Mouse (Mus musculus): ENCODE measurements around the gene Otud7b. TPM values are rescaled to one million over a fixed set of nuclear protein-coding genes. Genes with fewer than 3 reads are reported as not detected.

Gene Otud7b
- polyA plus RNA-seq, 1 experiment from 2014 or later, result 11.3 TPM

- Histone ChIP-seq H3K4me2 (ENCODE audit: low read depth, low read length, severe bottlenecking) (peak overlapping the region; percentile 64), H3K9me3 (ENCODE audit: control insufficient read depth, low read length) (no peaks in the 10 kb centered on the region), H3K4me1 (replicated peaks; ENCODE audit: control insufficient read depth, insufficient read depth, low read length) (peaks cover 5% of the 10 kb centered on the region; the same call in 1 of the 2 replicates), H3K27ac (ENCODE audit: low read depth, low read length) (no peak overlapping the region), H3K36me3 (ENCODE audit: control insufficient read depth, insufficient read depth, low read length) (no peaks in the 10 kb centered on the region), H3K9ac (ENCODE audit: low read length) (peak overlapping the region; percentile 84), H3K4me3 (ENCODE audit: low read depth, low read length) (peak overlapping the region; percentile 88), H3K27me3 (ENCODE audit: control insufficient read depth, insufficient read depth, low read length) (no peaks in the 10 kb centered on the region)
- DNase-seq (ENCODE audit: low spot score) (no peak), ATAC-seq (replicated peaks; ENCODE audit: low FRiP score) (peak; percentile 16; the same call in 1 of the 2 replicates)
- 11% methylated on average over 10 of the region's 10 CpGs for WGBS
Measured at GRCm38 (mm10) chr3:96105232-96105747, 963 bp downstream of the Otud7b start.

GRCm38 (mm10) chr3:96106151-96106550 is 1.8 kb downstream of the Otud7b start:
- Histone ChIP-seq H3K9ac (ENCODE audit: low read length) (no peak overlapping the region), H3K36me3 (ENCODE audit: control insufficient read depth, insufficient read depth, low read length) (no peaks in the 10 kb centered on the region), H3K4me2 (ENCODE audit: low read depth, low read length, severe bottlenecking) (no peak overlapping the region), H3K4me1 (replicated peaks; ENCODE audit: control insufficient read depth, insufficient read depth, low read length) (peaks cover 5% of the 10 kb centered on the region; the same call in 1 of the 2 replicates), H3K4me3 (ENCODE audit: low read depth, low read length) (no peak overlapping the region), H3K27me3 (ENCODE audit: control insufficient read depth, insufficient read depth, low read length) (no peaks in the 10 kb centered on the region), H3K9me3 (ENCODE audit: control insufficient read depth, low read length) (no peaks in the 10 kb centered on the region), H3K27ac (ENCODE audit: low read depth, low read length) (no peak overlapping the region)
- DNase-seq (ENCODE audit: low spot score) (no peak), ATAC-seq (replicated peaks; ENCODE audit: low FRiP score) (no peak)
- WGBS, result 87% methylated on average over 4 of the region's 4 CpGs

DNA sequence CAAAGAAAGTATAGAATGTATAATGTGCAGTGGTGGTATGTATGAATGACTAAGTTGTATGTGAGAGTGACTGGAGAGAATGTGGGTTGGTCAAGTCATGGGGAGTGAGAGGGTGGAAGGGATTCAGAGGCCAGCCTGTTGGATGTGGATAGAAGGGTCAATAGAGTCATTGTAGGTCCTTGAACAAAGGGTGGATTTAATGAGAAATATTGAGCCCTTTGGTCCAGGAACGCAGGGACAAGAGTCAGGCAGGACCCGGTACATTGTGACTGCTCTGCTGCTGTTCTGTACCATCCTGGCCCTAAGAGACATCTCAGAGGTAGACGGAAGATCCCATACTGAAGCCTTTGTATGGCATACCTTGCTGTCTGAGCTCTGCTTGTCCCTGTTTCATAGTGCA is 4.0 kb downstream of the Otud7b start:
- H3K9me3 ChIP-seq (ENCODE audit: control insufficient read depth, low read length), result no peaks in the 10 kb centered on the region
- no peak overlapping the region for H3K9ac ChIP-seq (ENCODE audit: low read length)
- H3K4me3 ChIP-seq (ENCODE audit: low read depth, low read length), result no peak overlapping the region
- H3K27ac ChIP-seq (ENCODE audit: low read depth, low read length), result no peak overlapping the region
- WGBS, result 71% methylated on average over 3 of the region's 3 CpGs
- no peak for ATAC-seq (replicated peaks; ENCODE audit: low FRiP score)
- H3K36me3 ChIP-seq (ENCODE audit: control insufficient read depth, insufficient read depth, low read length), result no peaks in the 10 kb centered on the region
- H3K4me1 ChIP-seq (replicated peaks; ENCODE audit: control insufficient read depth, insufficient read depth, low read length), result peaks cover 3% of the 10 kb centered on the region; the same call in 1 of the 2 replicates
- no peak for DNase-seq (ENCODE audit: low spot score)
- no peaks in the 10 kb centered on the region for H3K27me3 ChIP-seq (ENCODE audit: control insufficient read depth, insufficient read depth, low read length)
- H3K4me2 ChIP-seq (ENCODE audit: low read depth, low read length, severe bottlenecking), result no peak overlapping the region

- Histone ChIP-seq H3K27ac (ENCODE audit: low read depth, low read length) (no peak overlapping the region), H3K4me1 (replicated peaks; ENCODE audit: control insufficient read depth, insufficient read depth, low read length) (no peaks in the 10 kb centered on the region), H3K27me3 (ENCODE audit: control insufficient read depth, insufficient read depth, low read length) (no peaks in the 10 kb centered on the region), H3K9me3 (ENCODE audit: control insufficient read depth, low read length) (no peaks in the 10 kb centered on the region), H3K9ac (ENCODE audit: low read length) (no peak overlapping the region), H3K4me2 (ENCODE audit: low read depth, low read length, severe bottlenecking) (no peak overlapping the region), H3K36me3 (ENCODE audit: control insufficient read depth, insufficient read depth, low read length) (no peaks in the 10 kb centered on the region), H3K4me3 (ENCODE audit: low read depth, low read length) (no peak overlapping the region)
- ATAC-seq (replicated peaks; ENCODE audit: low FRiP score) (no peak), DNase-seq (ENCODE audit: low spot score) (no peak)
- WGBS, result 77% methylated on average over 3 of the region's 3 CpGs
Measured at GRCm38 (mm10) chr3:96113251-96113650, 8.9 kb downstream of the Otud7b start.

GRCm38 (mm10) chr3:96118142-96118541 is 13.8 kb downstream of the Otud7b start:
- no peak for ATAC-seq (replicated peaks; ENCODE audit: low FRiP score)

DNA sequence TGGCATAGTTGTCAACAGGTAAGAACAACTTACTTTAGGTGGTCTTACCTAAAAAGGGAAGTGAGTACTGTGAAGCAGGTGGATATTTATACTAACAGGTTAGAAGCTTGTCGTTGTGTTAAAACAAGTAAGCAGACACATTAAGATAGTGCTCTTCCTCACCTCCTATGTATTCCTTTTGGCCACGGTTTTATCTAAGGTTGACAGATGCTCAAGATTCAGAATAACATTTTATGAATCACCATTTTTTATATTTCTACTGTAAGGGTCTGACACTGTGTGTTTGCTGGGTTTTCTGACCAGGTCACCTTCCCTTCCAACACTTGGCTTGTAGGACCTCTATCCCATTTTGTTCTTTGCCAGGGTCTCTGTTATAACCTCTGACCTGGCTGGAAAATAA is 14.4 kb downstream of the Otud7b start:
- no peaks in the 10 kb centered on the region for H3K9me3 ChIP-seq (ENCODE audit: control insufficient read depth, low read length)
- WGBS, result 96% methylated on average over 2 of the region's 2 CpGs
- H3K27ac ChIP-seq (ENCODE audit: low read depth, low read length), result no peak overlapping the region
- no peak overlapping the region for H3K4me2 ChIP-seq (ENCODE audit: low read depth, low read length, severe bottlenecking)
- no peak overlapping the region for H3K9ac ChIP-seq (ENCODE audit: low read length)
- no peaks in the 10 kb centered on the region for H3K4me1 ChIP-seq (replicated peaks; ENCODE audit: control insufficient read depth, insufficient read depth, low read length)
- no peak overlapping the region for H3K4me3 ChIP-seq (ENCODE audit: low read depth, low read length)
- H3K36me3 ChIP-seq (ENCODE audit: control insufficient read depth, insufficient read depth, low read length), result no peaks in the 10 kb centered on the region
- no peak for DNase-seq (ENCODE audit: low spot score)
- no peak for ATAC-seq (replicated peaks; ENCODE audit: low FRiP score)
- H3K27me3 ChIP-seq (ENCODE audit: control insufficient read depth, insufficient read depth, low read length), result no peaks in the 10 kb centered on the region

More at GRCm38 (mm10) chr3:96118142-96118541, 13.8 kb downstream of the Otud7b start:
- Histone ChIP-seq H3K36me3 (ENCODE audit: control insufficient read depth, insufficient read depth, low read length) (no peaks in the 10 kb centered on the region), H3K4me2 (ENCODE audit: low read depth, low read length, severe bottlenecking) (no peak overlapping the region), H3K27ac (ENCODE audit: low read depth, low read length) (no peak overlapping the region), H3K9ac (ENCODE audit: low read length) (no peak overlapping the region), H3K4me1 (replicated peaks; ENCODE audit: control insufficient read depth, insufficient read depth, low read length) (no peaks in the 10 kb centered on the region), H3K9me3 (ENCODE audit: control insufficient read depth, low read length) (no peaks in the 10 kb centered on the region), H3K4me3 (ENCODE audit: low read depth, low read length) (no peak overlapping the region), H3K27me3 (ENCODE audit: control insufficient read depth, insufficient read depth, low read length) (no peaks in the 10 kb centered on the region)
- DNase-seq (ENCODE audit: low spot score), result no peak
- WGBS, result 75% methylated on average over 2 of the region's 2 CpGs

DNA sequence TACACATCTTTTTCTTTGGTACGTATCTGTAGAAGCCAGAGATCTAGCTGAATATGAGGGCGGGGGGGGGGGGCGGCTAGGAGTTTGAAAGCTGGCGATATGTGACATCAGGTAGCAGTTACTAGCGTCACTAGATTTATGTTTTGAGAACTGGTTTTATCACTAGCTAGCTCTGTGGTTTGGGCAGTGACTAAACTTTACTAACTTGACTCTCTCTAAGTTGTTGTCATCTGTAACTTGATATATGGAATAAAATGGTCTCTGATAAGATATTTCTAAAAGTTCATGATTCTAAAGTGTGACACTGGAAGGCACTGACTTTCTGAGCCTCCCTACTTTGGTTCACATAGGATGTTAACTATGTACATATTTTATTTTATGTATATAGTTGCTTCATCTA is 19.9 kb downstream of the Otud7b start:
- H3K9me3 ChIP-seq (ENCODE audit: control insufficient read depth, low read length), result no peaks in the 10 kb centered on the region
- ATAC-seq (replicated peaks; ENCODE audit: low FRiP score) (no peak), DNase-seq (ENCODE audit: low spot score) (no peak)
- no peak overlapping the region for H3K4me3 ChIP-seq (ENCODE audit: low read depth, low read length)
- no peak overlapping the region for H3K9ac ChIP-seq (ENCODE audit: low read length)
- no peaks in the 10 kb centered on the region for H3K4me1 ChIP-seq (replicated peaks; ENCODE audit: control insufficient read depth, insufficient read depth, low read length)
- WGBS, result 89% methylated on average over 5 of the region's 5 CpGs
- H3K4me2 ChIP-seq (ENCODE audit: low read depth, low read length, severe bottlenecking), result no peak overlapping the region
- H3K36me3 ChIP-seq (ENCODE audit: control insufficient read depth, insufficient read depth, low read length), result no peaks in the 10 kb centered on the region
- no peaks in the 10 kb centered on the region for H3K27me3 ChIP-seq (ENCODE audit: control insufficient read depth, insufficient read depth, low read length)
- no peak overlapping the region for H3K27ac ChIP-seq (ENCODE audit: low read depth, low read length)

GRCm38 (mm10) chr3:96128128-96128527 is 23.8 kb downstream of the Otud7b start:
- Histone ChIP-seq H3K4me3 (ENCODE audit: low read depth, low read length) (no peak overlapping the region), H3K9me3 (ENCODE audit: control insufficient read depth, low read length) (no peaks in the 10 kb centered on the region), H3K9ac (ENCODE audit: low read length) (no peak overlapping the region), H3K4me1 (replicated peaks; ENCODE audit: control insufficient read depth, insufficient read depth, low read length) (no peaks in the 10 kb centered on the region), H3K36me3 (ENCODE audit: control insufficient read depth, insufficient read depth, low read length) (no peaks in the 10 kb centered on the region), H3K27ac (ENCODE audit: low read depth, low read length) (no peak overlapping the region), H3K27me3 (ENCODE audit: control insufficient read depth, insufficient read depth, low read length) (no peaks in the 10 kb centered on the region), H3K4me2 (ENCODE audit: low read depth, low read length, severe bottlenecking) (no peak overlapping the region)
- ATAC-seq (replicated peaks; ENCODE audit: low FRiP score), result no peak
- no peak for DNase-seq (ENCODE audit: low spot score)

DNA sequence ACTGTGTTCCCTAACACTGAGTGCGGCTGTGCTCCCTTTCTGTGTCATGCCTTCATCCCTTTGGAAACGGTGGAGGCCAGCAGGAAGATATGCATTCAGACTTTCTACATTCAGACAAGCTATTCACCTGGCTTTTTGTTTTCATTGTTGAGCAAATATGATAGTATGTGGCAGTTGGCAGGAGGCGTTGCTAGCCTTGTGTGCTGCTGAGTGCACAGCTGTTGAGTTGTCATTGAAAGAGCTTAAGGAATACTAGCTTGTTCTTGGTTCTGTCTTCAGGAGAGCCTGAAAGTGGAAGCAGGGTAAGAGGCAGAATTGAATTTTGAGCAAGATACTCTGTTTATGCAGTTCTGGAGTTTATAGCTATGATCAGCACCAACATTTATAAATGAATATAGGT is 28.2 kb downstream of the Otud7b start:
- H3K9ac ChIP-seq (ENCODE audit: low read length), result no peak overlapping the region
- no peak overlapping the region for H3K27ac ChIP-seq (ENCODE audit: low read depth, low read length)
- H3K4me3 ChIP-seq (ENCODE audit: low read depth, low read length), result no peak overlapping the region
- ATAC-seq (replicated peaks; ENCODE audit: low FRiP score) (no peak), DNase-seq (ENCODE audit: low spot score) (no peak)
- no peak overlapping the region for H3K4me2 ChIP-seq (ENCODE audit: low read depth, low read length, severe bottlenecking)
- no peaks in the 10 kb centered on the region for H3K27me3 ChIP-seq (ENCODE audit: control insufficient read depth, insufficient read depth, low read length)
- WGBS, result 84% methylated on average over 3 of the region's 3 CpGs
- H3K36me3 ChIP-seq (ENCODE audit: control insufficient read depth, insufficient read depth, low read length), result no peaks in the 10 kb centered on the region; the same call in 1 of the 2 replicates
- no peaks in the 10 kb centered on the region for H3K9me3 ChIP-seq (ENCODE audit: control insufficient read depth, low read length)
- H3K4me1 ChIP-seq (replicated peaks; ENCODE audit: control insufficient read depth, insufficient read depth, low read length), result no peaks in the 10 kb centered on the region

Measured in forebrain, embryonic 11.5 days (tissue).